Mouse (Mus musculus) midbrain, embryonic 14.5 days (tissue): ENCODE data around the gene Vmn2r70. TPM values are rescaled to one million over a fixed set of nuclear protein-coding genes. Genes with fewer than 3 reads are reported as not detected.

Source experiments
- ATAC-seq: fragments of 200-750 bp; cut with Nextera tagmentation; 2 replicates; pipeline ENCODE4 v1.8.0; 2017; ENCODE audit warnings: moderate number of reproducible peaks, moderate library complexity; ENCODE audit not compliant: low FRiP score, low TSS enrichment
- DNase-seq: peaks from one replicate; pipeline ENCODE4 v3.0.0-alpha.2; 2015
- H3K27ac ChIP-seq: fragments of 300-500 bp; sonication (generic); replicated peaks from 2 replicates; pipeline ENCODE4 v1.5.1; 2014; ENCODE audit warnings: mild to moderate bottlenecking, low read depth, low read length, moderate library complexity
- H3K27me3 ChIP-seq: fragments of 300-500 bp; sonication (generic); 2 replicates; pipeline ENCODE4 v1.6.1; 2014; ENCODE audit warnings: low read length, control low read depth, mixed read lengths; ENCODE audit not compliant: control insufficient read depth, insufficient read depth
- H3K36me3 ChIP-seq: fragments of 300-500 bp; sonication (generic); 2 replicates; pipeline ENCODE4 v1.6.1; 2014; ENCODE audit warnings: low read length, control low read depth; ENCODE audit not compliant: control insufficient read depth, insufficient read depth
- H3K4me1 ChIP-seq: fragments of 300-500 bp; sonication (generic); 2 replicates; pipeline ENCODE4 v1.6.1; 2014; ENCODE audit warnings: mild to moderate bottlenecking, antibody characterized with exemption, low read length, control low read depth; ENCODE audit not compliant: control insufficient read depth, insufficient read depth
- H3K4me2 ChIP-seq: fragments of 300-500 bp; sonication (generic); 2 replicates; pipeline ENCODE4 v1.6.1; 2014; ENCODE audit warnings: mild to moderate bottlenecking, low read length, moderate library complexity
- H3K4me3 ChIP-seq: fragments of 300-500 bp; sonication (generic); replicated peaks from 2 replicates; pipeline ENCODE4 v1.5.1; 2014; ENCODE audit warnings: low read depth, low read length
- H3K9ac ChIP-seq: fragments of 300-500 bp; sonication (generic); replicated peaks from 2 replicates; pipeline ENCODE4 v1.6.1; 2014; ENCODE audit warnings: mild to moderate bottlenecking, low read length, moderate library complexity
- H3K9me3 ChIP-seq: fragments of 300-500 bp; sonication (generic); 2 replicates; pipeline ENCODE4 v1.6.1; 2016; ENCODE audit warnings: low read length, control low read depth, mixed read lengths; ENCODE audit not compliant: control insufficient read depth
- WGBS: fragments of 180-500 bp; shearing (Covaris S2); extraction: QIAGEN DNeasy Blood & Tissue Kit; methylation state at CpG from one replicate; pipeline ENCODE4 v1.1.7; 2014; 5-methylcytosine and 5-hydroxymethylcytosine counted together
- polyA plus RNA-seq: library from polyadenylated mRNA; unstranded; fragments of >200 nt; fragmentation: Nextera tagmentation; extraction: Ambion mirVana; gene quantifications from 2 replicates; pipeline ENCODE4 v1.2.1, GENCODE M21; 2014

Vmn2r70 gene
- polyA plus RNA-seq = not detected in 2 replicates

GRCm38 (mm10) chr7:85569092-85569491, at the start of gene Vmn2r70:
Vmn2r70 (minus strand) TSS chr7:85569192.
- no peak within 1 kb of the TSS for H3K27ac ChIP-seq
- no peak within 1 kb of the TSS for H3K9ac ChIP-seq
- WGBS = 78% methylated on average over 2 of the region's 2 CpGs
- ATAC-seq (no peak), DNase-seq (no peak)
- H3K4me3 ChIP-seq = no peak within 1 kb of the TSS
- no peaks in the 10 kb centered on the region; the same call in 1 of the 2 replicates for H3K9me3 ChIP-seq
- H3K27me3 ChIP-seq = no peaks in the 10 kb centered on the region
- no peaks in the 10 kb centered on the region for H3K4me1 ChIP-seq
- H3K36me3 ChIP-seq = no peaks in the 10 kb centered on the region
- no peak within 1 kb of the TSS for H3K4me2 ChIP-seq

GRCm38 (mm10) chr7:85562787-85563186, 6.2 kb downstream of the Vmn2r70 start, which contains the start of gene Vmn2r71:
Vmn2r71 (plus strand) TSS chr7:85563087.
- Histone ChIP-seq H3K4me3 (no peak within 1 kb of the TSS), H3K36me3 (no peaks in the 10 kb centered on the region), H3K9me3 (no peaks in the 10 kb centered on the region), H3K4me2 (no peak within 1 kb of the TSS), H3K27ac (no peak within 1 kb of the TSS), H3K27me3 (no peaks in the 10 kb centered on the region), H3K4me1 (no peaks in the 10 kb centered on the region), H3K9ac (no peak within 1 kb of the TSS)
- ATAC-seq = no peak
- DNase-seq = no peak
- WGBS = 84% methylated on average over 5 of the region's 5 CpGs

- Histone ChIP-seq H3K9me3 (peaks cover 10% of the 10 kb centered on the region), H3K36me3 (no peaks in the 10 kb centered on the region), H3K4me3 (no peak overlapping the region), H3K27me3 (no peaks in the 10 kb centered on the region), H3K4me1 (no peaks in the 10 kb centered on the region), H3K27ac (no peak overlapping the region), H3K4me2 (no peak overlapping the region), H3K9ac (no peak overlapping the region)
- DNase-seq = no peak
- WGBS = 67% methylated on average over 2 of the region's 2 CpGs
- no peak for ATAC-seq
Measured at GRCm38 (mm10) chr7:85543118-85543517, 25.9 kb downstream of the Vmn2r70 start.

GRCm38 (mm10) chr7:85542108-85542507, 26.9 kb downstream of the Vmn2r70 start:
- 85% methylated on average over 2 of the region's 2 CpGs for WGBS
- DNase-seq (no peak), ATAC-seq (no peak)
- H3K4me3 ChIP-seq = no peak overlapping the region
- no peaks in the 10 kb centered on the region for H3K27me3 ChIP-seq
- no peak overlapping the region for H3K9ac ChIP-seq
- H3K4me1 ChIP-seq = no peaks in the 10 kb centered on the region
- no peak overlapping the region for H3K27ac ChIP-seq
- peaks cover 15% of the 10 kb centered on the region for H3K9me3 ChIP-seq
- H3K4me2 ChIP-seq = no peak overlapping the region
- H3K36me3 ChIP-seq = no peaks in the 10 kb centered on the region

Other genes starting within 250 kb of the Vmn2r70 start
- not detected in 2 replicates for gene Vmn2r69, start 153.3 kb downstream of the Vmn2r70 start, polyA plus RNA-seq
- not detected in 2 replicates for gene Vmn2r71, start 6.1 kb downstream of the Vmn2r70 start, polyA plus RNA-seq
- gene Vmn2r72, start 185.9 kb upstream of the Vmn2r70 start, polyA plus RNA-seq = not detected in 2 replicates